14 mouse cellular contexts compared by ENCODE assay signal in genomic region chr2:11375726-11376454, GRCm38 (mm10).
A peak's percentile ranks its signal among the peaks of the same experiment; 100 is the strongest.
DNase-seq lines count a peak whose midpoint lies in the region; ATAC-seq and TF ChIP-seq lines count a peak whose summit lies in the region.
"Had no signal": no experiment of that assay in that cellular context is flagged by ENCODE, and none has a peak within 500 bp of the region (broad histone marks: within the 10 kb centered on the region; RNA-seq: fewer than 3 reads in every experiment).

No protein-coding gene starts in this region.

- no peaks in the 10 kb centered on the region for H3K9me3 ChIP-seq in embryonic facial prominence, embryonic 14.5 days (ENCODE audit: control insufficient read depth, low read length)
- H3K9me3 ChIP-seq in embryonic facial prominence, embryonic 10.5 days: no peaks in the 10 kb centered on the region
- no peaks in the 10 kb centered on the region for H3K9me3 ChIP-seq in lung, embryonic 16.5 days (ENCODE audit: control insufficient read depth, low read length)
- H3K9me3 ChIP-seq in stomach, postnatal 0 days (ENCODE audit: control insufficient read depth, low read length): no peaks in the 10 kb centered on the region
- no peaks in the 10 kb centered on the region for H3K9me3 ChIP-seq in midbrain, embryonic 10.5 days (replicated peaks)
- H3K9me3 ChIP-seq: embryonic facial prominence, embryonic 15.5 days; hindbrain, embryonic 12.5 days; limb, embryonic 10.5 days; neural tube, embryonic 13.5 days had no signal

- H3K9ac ChIP-seq in embryonic facial prominence, embryonic 14.5 days (ENCODE audit: low read depth, low read length): no peak overlapping the region
- no peak overlapping the region for H3K9ac ChIP-seq in lung, embryonic 16.5 days (ENCODE audit: low read length)
- H3K9ac ChIP-seq in stomach, postnatal 0 days (ENCODE audit: low read length): no peak overlapping the region
- H3K9ac ChIP-seq: embryonic facial prominence, embryonic 15.5 days; hindbrain, embryonic 12.5 days; liver, embryonic 14.5 days; neural tube, embryonic 13.5 days had no signal

- no peak for TF ChIP-seq EP300 in stomach, postnatal 0 days (optimal IDR thresholded peaks at IDR 0.05)

- H3K4me1 ChIP-seq in embryonic facial prominence, embryonic 14.5 days (ENCODE audit: control insufficient read depth, insufficient read depth, low read length): no peaks in the 10 kb centered on the region
- no peaks in the 10 kb centered on the region for H3K4me1 ChIP-seq in embryonic facial prominence, embryonic 10.5 days
- H3K4me1 ChIP-seq in lung, embryonic 16.5 days (replicated peaks; ENCODE audit: control insufficient read depth, insufficient read depth, low read length): peaks cover 13% of the 10 kb centered on the region
- H3K4me1 ChIP-seq in stomach, postnatal 0 days (replicated peaks; ENCODE audit: control insufficient read depth, insufficient read depth): no peaks in the 10 kb centered on the region
- no peaks in the 10 kb centered on the region for H3K4me1 ChIP-seq in midbrain, embryonic 10.5 days
- H3K4me1 ChIP-seq: embryonic facial prominence, embryonic 15.5 days; hindbrain, embryonic 12.5 days; limb, embryonic 10.5 days; neural tube, embryonic 13.5 days had no signal

- no peak overlapping the region for H3K4me2 ChIP-seq in embryonic facial prominence, embryonic 14.5 days (ENCODE audit: low read depth, low read length)
- no peak overlapping the region for H3K4me2 ChIP-seq in lung, embryonic 16.5 days (ENCODE audit: low read depth, low read length)
- no peak overlapping the region for H3K4me2 ChIP-seq in stomach, postnatal 0 days (replicated peaks; ENCODE audit: low read depth)
- H3K4me2 ChIP-seq: embryonic facial prominence, embryonic 15.5 days; hindbrain, embryonic 12.5 days; neural tube, embryonic 13.5 days had no signal

- no peak for TF ChIP-seq CTCF in stomach, postnatal 0 days (IDR thresholded peaks at IDR 0.05; ENCODE audit: low read depth)

- ATAC-seq in embryonic facial prominence, embryonic 14.5 days (ENCODE audit: low read depth): peak; percentile 18
- ATAC-seq in lung, embryonic 16.5 days (ENCODE audit: low read depth): peak; percentile 68
- peak; percentile 84 for ATAC-seq in stomach, postnatal 0 days (ENCODE audit: low FRiP score, low TSS enrichment)

- H3K27me3 ChIP-seq in embryonic facial prominence, embryonic 14.5 days (replicated peaks; ENCODE audit: control insufficient read depth, insufficient read depth, low read length): no peaks in the 10 kb centered on the region
- H3K27me3 ChIP-seq in embryonic facial prominence, embryonic 10.5 days (replicated peaks; ENCODE audit: low read depth, poor library complexity, severe bottlenecking): no peaks in the 10 kb centered on the region
- no peaks in the 10 kb centered on the region for H3K27me3 ChIP-seq in lung, embryonic 16.5 days (ENCODE audit: control insufficient read depth, insufficient read depth, low read depth, low read length)
- no peaks in the 10 kb centered on the region for H3K27me3 ChIP-seq in stomach, postnatal 0 days (ENCODE audit: control insufficient read depth, insufficient read depth, low read length)
- H3K27me3 ChIP-seq in midbrain, embryonic 10.5 days (ENCODE audit: low read depth, poor library complexity, severe bottlenecking): no peaks in the 10 kb centered on the region
- H3K27me3 ChIP-seq: embryonic facial prominence, embryonic 15.5 days; hindbrain, embryonic 12.5 days; neural tube, embryonic 13.5 days had no signal

- WGBS in embryonic facial prominence, embryonic 14.5 days: 67% methylated on average over 10 of the region's 10 CpGs
- 79% methylated on average over 10 of the region's 10 CpGs for WGBS in embryonic facial prominence, embryonic 10.5 days
- WGBS in lung, embryonic 16.5 days: 48% methylated on average over 10 of the region's 10 CpGs
- 50% methylated on average over 10 of the region's 10 CpGs for WGBS in stomach, postnatal 0 days
- WGBS in midbrain, embryonic 10.5 days: 79% methylated on average over 10 of the region's 10 CpGs

- no peak for DNase-seq in embryonic facial prominence, embryonic 14.5 days (ENCODE audit: low spot score)
- no peak for DNase-seq in embryonic facial prominence, embryonic 10.5 days (ENCODE audit: low spot score)
- DNase-seq in lung, postnatal 4 days: no peak
- DNase-seq in kidney, postnatal 36 days: peak; percentile 53 to 61
- peak; percentile 26 for DNase-seq in stomach, postnatal 0 days (ENCODE audit: low spot score)
- no peak for DNase-seq in thymus, postnatal 0 days (ENCODE audit: low spot score)
- DNase-seq in midbrain, embryonic 10.5 days (ENCODE audit: low spot score): no peak
- DNase-seq: cerebellum, adult 2 months had no signal

- no peaks in the 10 kb centered on the region for H3K36me3 ChIP-seq in embryonic facial prominence, embryonic 14.5 days (ENCODE audit: control insufficient read depth, insufficient read depth, low read length)
- H3K36me3 ChIP-seq in embryonic facial prominence, embryonic 10.5 days (replicated peaks): no peaks in the 10 kb centered on the region
- no peaks in the 10 kb centered on the region for H3K36me3 ChIP-seq in lung, embryonic 16.5 days (ENCODE audit: control insufficient read depth, insufficient read depth, low read length)
- no peaks in the 10 kb centered on the region for H3K36me3 ChIP-seq in stomach, postnatal 0 days (ENCODE audit: control insufficient read depth, insufficient read depth, low read length)
- H3K36me3 ChIP-seq in midbrain, embryonic 10.5 days: no peaks in the 10 kb centered on the region
- H3K36me3 ChIP-seq: embryonic facial prominence, embryonic 15.5 days; hindbrain, embryonic 12.5 days; limb, embryonic 10.5 days; neural tube, embryonic 13.5 days had no signal

- H3K27ac ChIP-seq in embryonic facial prominence, embryonic 14.5 days (replicated peaks; ENCODE audit: low read depth, low read length): no peak overlapping the region
- no peak overlapping the region for H3K27ac ChIP-seq in embryonic facial prominence, embryonic 10.5 days (replicated peaks)
- peak overlapping the region; percentile 51 for H3K27ac ChIP-seq in lung, embryonic 16.5 days (ENCODE audit: low read length)
- H3K27ac ChIP-seq in stomach, postnatal 0 days (replicated peaks): no peak overlapping the region
- H3K27ac ChIP-seq in midbrain, embryonic 10.5 days (replicated peaks): no peak overlapping the region
- H3K27ac ChIP-seq: embryonic facial prominence, embryonic 15.5 days; hindbrain, embryonic 12.5 days; limb, embryonic 10.5 days; liver, embryonic 14.5 days; neural tube, embryonic 13.5 days had no signal

- H3K4me3 ChIP-seq in embryonic facial prominence, embryonic 14.5 days (ENCODE audit: low read depth, low read length): no peak overlapping the region
- no peak overlapping the region for H3K4me3 ChIP-seq in embryonic facial prominence, embryonic 10.5 days
- no peak overlapping the region for H3K4me3 ChIP-seq in lung, embryonic 16.5 days (ENCODE audit: low read length)
- H3K4me3 ChIP-seq in stomach, postnatal 0 days (ENCODE audit: low read depth, low read length): no peak overlapping the region
- H3K4me3 ChIP-seq in midbrain, embryonic 10.5 days: no peak overlapping the region
- H3K4me3 ChIP-seq: embryonic facial prominence, embryonic 15.5 days; hindbrain, embryonic 12.5 days; limb, embryonic 10.5 days; neural tube, embryonic 13.5 days had no signal

Comparison
In these comparisons a context has a peak if more than half of its experiments do, and no peak if none do; other contexts are left out.
1. ATAC-seq: peak in every context shown above with its lines; median percentile 84 in stomach, postnatal 0 days; 68 in lung, embryonic 16.5 days; 18 in embryonic facial prominence, embryonic 14.5 days.
2. DNase-seq: peak in kidney, postnatal 36 days (2 of 2) and stomach, postnatal 0 days (single experiment); none in embryonic facial prominence, embryonic 14.5 days (single experiment), embryonic facial prominence, embryonic 10.5 days (single experiment), lung, postnatal 4 days (0 of 2), thymus, postnatal 0 days (single experiment) and midbrain, embryonic 10.5 days (single experiment).